ENCODE assay signal across 8 mouse cellular contexts in genomic region chr3:104758869-104759268, GRCm38 (mm10). TPM values are rescaled to one million over a fixed set of nuclear protein-coding genes. Genes with fewer than 3 reads are reported as not detected.
A peak's percentile ranks its signal among the peaks of the same experiment; 100 is the strongest.
DNase-seq lines count a peak whose midpoint lies in the region; ATAC-seq and TF ChIP-seq lines count a peak whose summit lies in the region.

No protein-coding gene starts in this region.

- no peak for TF ChIP-seq CTCF in kidney, postnatal 0 days (IDR thresholded peaks at IDR 0.05; ENCODE audit: low read depth)
- TF ChIP-seq CTCF in midbrain, postnatal 0 days (IDR thresholded peaks at IDR 0.05) = no peak

- no peaks in the 10 kb centered on the region for H3K27me3 ChIP-seq in kidney, postnatal 0 days (ENCODE audit: insufficient read depth, low read length)
- H3K27me3 ChIP-seq in embryonic facial prominence, embryonic 15.5 days = no peaks in the 10 kb centered on the region
- H3K27me3 ChIP-seq in intestine, embryonic 16.5 days (replicated peaks; ENCODE audit: control insufficient read depth, insufficient read depth, low read length) = peaks cover 8% of the 10 kb centered on the region; the same call in 1 of the 2 replicates
- 0 out of 2 replicates have a peak, but pooled peaks cover 4% of the 10 kb centered on the region for H3K27me3 ChIP-seq in midbrain, postnatal 0 days (ENCODE audit: insufficient read depth, low read length)

- 15% methylated on average over 5 of the region's 5 CpGs for WGBS in kidney, postnatal 0 days
- 11% methylated on average over 5 of the region's 5 CpGs for WGBS in embryonic facial prominence, embryonic 15.5 days
- 16% methylated on average over 5 of the region's 5 CpGs for WGBS in intestine, embryonic 16.5 days
- 8% methylated on average over 5 of the region's 5 CpGs for WGBS in midbrain, postnatal 0 days

- no peaks in the 10 kb centered on the region for H3K36me3 ChIP-seq in kidney, postnatal 0 days (ENCODE audit: insufficient read depth, low read length)
- no peaks in the 10 kb centered on the region for H3K36me3 ChIP-seq in embryonic facial prominence, embryonic 15.5 days
- H3K36me3 ChIP-seq in intestine, embryonic 16.5 days (ENCODE audit: control insufficient read depth, insufficient read depth, low read length) = no peaks in the 10 kb centered on the region
- no peaks in the 10 kb centered on the region for H3K36me3 ChIP-seq in midbrain, postnatal 0 days (ENCODE audit: insufficient read depth, low read length)

- no peaks in the 10 kb centered on the region for H3K9me3 ChIP-seq in kidney, postnatal 0 days (replicated peaks; ENCODE audit: low read length)
- no peaks in the 10 kb centered on the region for H3K9me3 ChIP-seq in embryonic facial prominence, embryonic 15.5 days (replicated peaks)
- no peaks in the 10 kb centered on the region for H3K9me3 ChIP-seq in intestine, embryonic 16.5 days (ENCODE audit: control insufficient read depth, low read length)
- no peaks in the 10 kb centered on the region for H3K9me3 ChIP-seq in midbrain, postnatal 0 days (ENCODE audit: low read length)

- peak overlapping the region; percentile 53; the same call in 1 of the 2 replicates for H3K9ac ChIP-seq in kidney, postnatal 0 days (ENCODE audit: low read depth, low read length)
- no peak overlapping the region for H3K9ac ChIP-seq in embryonic facial prominence, embryonic 15.5 days
- peak overlapping the region; percentile 59 for H3K9ac ChIP-seq in intestine, embryonic 16.5 days (ENCODE audit: low read depth, low read length)
- H3K9ac ChIP-seq in midbrain, postnatal 0 days (replicated peaks; ENCODE audit: low read length, poor library complexity, severe bottlenecking) = peak overlapping the region; percentile 50; the same call in 1 of the 2 replicates

- H3K27ac ChIP-seq in kidney, postnatal 0 days = no peak overlapping the region
- H3K27ac ChIP-seq in embryonic facial prominence, embryonic 15.5 days (replicated peaks) = no peak overlapping the region
- no peak overlapping the region for H3K27ac ChIP-seq in intestine, embryonic 16.5 days (ENCODE audit: low read length)
- no peak overlapping the region for H3K27ac ChIP-seq in midbrain, postnatal 0 days (ENCODE audit: low read depth, low read length)

- DNase-seq in kidney, postnatal 0 days (ENCODE audit: low spot score) = no peak
- DNase-seq in kidney, adult 8-10 months = no peak
- no peak for DNase-seq in midbrain, postnatal 0 days (ENCODE audit: low spot score)
- DNase-seq in frontal cortex, postnatal 25 days (ENCODE audit: low spot score in 2 of 2) = no peak
- no peak for DNase-seq in MN1 (ENCODE audit: low spot score)
- DNase-seq in gastrocnemius, postnatal 4 days (ENCODE audit: low spot score in 2 of 2) = no peak

- ATAC-seq in kidney, postnatal 0 days (replicated peaks; ENCODE audit: low FRiP score, low read depth) = no peak
- no peak for ATAC-seq in embryonic facial prominence, embryonic 15.5 days (ENCODE audit: insufficient number of reproducible peaks, low FRiP score, low TSS enrichment, low read depth)
- ATAC-seq in intestine, embryonic 16.5 days = no peak
- ATAC-seq in midbrain, postnatal 0 days (ENCODE audit: low FRiP score) = 0 out of 2 replicates have a peak, but pooled peaks have one; percentile 2

- H3K4me3 ChIP-seq in kidney, postnatal 0 days (replicated peaks; ENCODE audit: low read depth, low read length) = peak overlapping the region; percentile 27
- peak overlapping the region; percentile 40 for H3K4me3 ChIP-seq in embryonic facial prominence, embryonic 15.5 days (replicated peaks)
- peak overlapping the region; percentile 45 for H3K4me3 ChIP-seq in intestine, embryonic 16.5 days (ENCODE audit: low read length)
- peak overlapping the region; percentile 32 for H3K4me3 ChIP-seq in midbrain, postnatal 0 days (ENCODE audit: low read depth, low read length)

- peak overlapping the region; percentile 65 for H3K4me2 ChIP-seq in kidney, postnatal 0 days (ENCODE audit: low read length)
- H3K4me2 ChIP-seq in embryonic facial prominence, embryonic 15.5 days (replicated peaks) = peak overlapping the region; percentile 60
- H3K4me2 ChIP-seq in intestine, embryonic 16.5 days (ENCODE audit: low read depth, low read length) = peak overlapping the region; percentile 86
- H3K4me2 ChIP-seq in midbrain, postnatal 0 days (ENCODE audit: low read depth, low read length, poor library complexity, severe bottlenecking) = peak overlapping the region; percentile 58

- no peaks in the 10 kb centered on the region; the same call in 1 of the 2 replicates for H3K4me1 ChIP-seq in kidney, postnatal 0 days (replicated peaks; ENCODE audit: insufficient read depth, low read length)
- H3K4me1 ChIP-seq in embryonic facial prominence, embryonic 15.5 days = peaks cover 7% of the 10 kb centered on the region; the same call in 1 of the 2 replicates
- H3K4me1 ChIP-seq in intestine, embryonic 16.5 days (ENCODE audit: control insufficient read depth, insufficient read depth, low read length) = peaks cover 3% of the 10 kb centered on the region; the same call in 1 of the 2 replicates
- H3K4me1 ChIP-seq in midbrain, postnatal 0 days (ENCODE audit: insufficient read depth, low read length) = peaks cover 8% of the 10 kb centered on the region; the same call in 1 of the 2 replicates

RNA-seq across cellular contexts. Expression of gene Ppm1j, which starts 22.0 kb away (rescaled TPM):
- polyA plus RNA-seq in kidney, postnatal 0 days (2015; fragmentation: Nextera tagmentation; extraction: Ambion mirVana) = 4.8 and 7.7 TPM in 2 replicates
- polyA plus RNA-seq in embryonic facial prominence, embryonic 15.5 days (2015; fragmentation: Nextera tagmentation; extraction: Ambion mirVana) = 4.7 and 4.8 TPM in 2 replicates
- polyA plus RNA-seq in intestine, embryonic 16.5 days (2015; fragmentation: Nextera tagmentation; extraction: Ambion mirVana) = 4.3 and 5.2 TPM in 2 replicates
- total RNA-seq in midbrain, postnatal 0 days (2014; rRNA removed) = 0.22 and 0.76 TPM in 2 replicates
- polyA plus RNA-seq in midbrain, postnatal 0 days (2015; fragmentation: Nextera tagmentation; extraction: Ambion mirVana) = 1.2 and 1.3 TPM in 2 replicates
- total RNA-seq in gastrocnemius, postnatal 4 days (2021) = 10 to 100 TPM; 19.0 to 26.8 TPM

RNA-seq across cellular contexts. Expression of gene Fam19a3, which starts 22.8 kb away (rescaled TPM):
- 0.07 and 0.10 TPM in 2 replicates for polyA plus RNA-seq in kidney, postnatal 0 days (2015; fragmentation: Nextera tagmentation; extraction: Ambion mirVana)
- 0.12 and 0.20 TPM in 2 replicates for polyA plus RNA-seq in embryonic facial prominence, embryonic 15.5 days (2015; fragmentation: Nextera tagmentation; extraction: Ambion mirVana)
- 0.06 and 0.09 TPM in 2 replicates for polyA plus RNA-seq in intestine, embryonic 16.5 days (2015; fragmentation: Nextera tagmentation; extraction: Ambion mirVana)
- 0.09 and 0.11 TPM in 2 replicates for total RNA-seq in midbrain, postnatal 0 days (2014; rRNA removed)
- polyA plus RNA-seq in midbrain, postnatal 0 days (2015; fragmentation: Nextera tagmentation; extraction: Ambion mirVana) = not detected in 2 replicates
- total RNA-seq in gastrocnemius, postnatal 4 days (2021) = 1 to 10 TPM; 3.2 to 3.5 TPM

RNA-seq across cellular contexts. Expression of gene Rhoc, which starts 29.3 kb away (rescaled TPM):
- 119 and 128 TPM in 2 replicates for polyA plus RNA-seq in kidney, postnatal 0 days (2015; fragmentation: Nextera tagmentation; extraction: Ambion mirVana)
- polyA plus RNA-seq in embryonic facial prominence, embryonic 15.5 days (2015; fragmentation: Nextera tagmentation; extraction: Ambion mirVana) = 163 and 174 TPM in 2 replicates
- polyA plus RNA-seq in intestine, embryonic 16.5 days (2015; fragmentation: Nextera tagmentation; extraction: Ambion mirVana) = 171 and 184 TPM in 2 replicates
- 35.2 and 50.9 TPM in 2 replicates for total RNA-seq in midbrain, postnatal 0 days (2014; rRNA removed)
- polyA plus RNA-seq in midbrain, postnatal 0 days (2015; fragmentation: Nextera tagmentation; extraction: Ambion mirVana) = 39.9 and 44.8 TPM in 2 replicates
- total RNA-seq in gastrocnemius, postnatal 4 days (2021) = 100 to 1,000 TPM; 169 to 187 TPM

RNA-seq across cellular contexts. Expression of gene Mov10, which starts 59.5 kb away (rescaled TPM):
- polyA plus RNA-seq in kidney, postnatal 0 days (2015; fragmentation: Nextera tagmentation; extraction: Ambion mirVana) = 38.4 and 42.6 TPM in 2 replicates
- 44.7 and 47.0 TPM in 2 replicates for polyA plus RNA-seq in embryonic facial prominence, embryonic 15.5 days (2015; fragmentation: Nextera tagmentation; extraction: Ambion mirVana)
- polyA plus RNA-seq in intestine, embryonic 16.5 days (2015; fragmentation: Nextera tagmentation; extraction: Ambion mirVana) = 139 and 161 TPM in 2 replicates
- total RNA-seq in midbrain, postnatal 0 days (2014; rRNA removed) = 7.9 and 18.2 TPM in 2 replicates
- 6.1 and 7.7 TPM in 2 replicates for polyA plus RNA-seq in midbrain, postnatal 0 days (2015; fragmentation: Nextera tagmentation; extraction: Ambion mirVana)
- total RNA-seq in gastrocnemius, postnatal 4 days (2021) = 10 to 100 TPM; 17.0 to 18.9 TPM
